Mouse (Mus musculus): ENCODE data around the gene Spata2l. TPM values are rescaled to one million over a fixed set of nuclear protein-coding genes. Genes with fewer than 3 reads are reported as not detected.

Spata2l gene
- 15.3 TPM for polyA plus RNA-seq (2017; shearing (Covaris generic))

GRCm38 (mm10) chr8:123235520-123236497 lies at the start of gene Spata2l:
Gene Spata2l, minus strand, starts transcription at chr8:123236233.

GRCm38 (mm10) chr8:123254099-123254885 lies 18.3 kb upstream of the Spata2l start, which contains the start of the genes Zfp276 and Vps9d1:
Gene Zfp276, plus strand, starts transcription at chr8:123254195.
Gene Vps9d1, minus strand, starts transcription at chr8:123254348.

GRCm38 (mm10) chr8:123224278-123225266 lies 11.5 kb downstream of the Spata2l start, which contains the start of gene Cdk10:
Gene Cdk10, plus strand, starts transcription at chr8:123224842.

GRCm38 (mm10) chr8:123212321-123213117 lies 23.5 kb downstream of the Spata2l start, which contains the start of the genes Chmp1a and Spata33:
Gene Chmp1a, minus strand, starts transcription at chr8:123212763.
Gene Spata33, plus strand, starts transcription at chr8:123212832.

GRCm38 (mm10) chr8:123185566-123186409 lies 50.2 kb downstream of the Spata2l start, which contains the start of gene Dpep1:
Gene Dpep1, plus strand, starts transcription at chr8:123186242.

Other genes with a start within 250 kb of the Spata2l start
- 413 TPM for gene Ankrd11, start 194.0 kb downstream of the Spata2l start, polyA plus RNA-seq (2017; shearing (Covaris generic))
- 96.0 TPM for gene Spg7, start 173.3 kb downstream of the Spata2l start, polyA plus RNA-seq (2017; shearing (Covaris generic))
- 1,111 TPM for gene Rpl13, start 133.9 kb downstream of the Spata2l start, polyA plus RNA-seq (2017; shearing (Covaris generic))
- gene Cpne7, start 118.9 kb downstream of the Spata2l start, polyA plus RNA-seq (2017; shearing (Covaris generic)): 0.17 TPM
- gene Sult5a1, start 77.9 kb downstream of the Spata2l start, polyA plus RNA-seq (2017; shearing (Covaris generic)): not detected
- not detected for gene Dpep1, start 50.0 kb downstream of the Spata2l start, polyA plus RNA-seq (2017; shearing (Covaris generic))
- 129 TPM for gene Chmp1a, start 23.5 kb downstream of the Spata2l start, polyA plus RNA-seq (2017; shearing (Covaris generic))
- not detected for gene Spata33, start 23.4 kb downstream of the Spata2l start, polyA plus RNA-seq (2017; shearing (Covaris generic))
- 22.1 TPM for gene Cdk10, start 11.4 kb downstream of the Spata2l start, polyA plus RNA-seq (2017; shearing (Covaris generic))
- 43.1 TPM for gene Zfp276, start 18.0 kb upstream of the Spata2l start, polyA plus RNA-seq (2017; shearing (Covaris generic))
- 20.9 TPM for gene Vps9d1, start 18.1 kb upstream of the Spata2l start, polyA plus RNA-seq (2017; shearing (Covaris generic))
- 8.5 TPM for gene Fanca, start 82.3 kb upstream of the Spata2l start, polyA plus RNA-seq (2017; shearing (Covaris generic))
- not detected for gene Spire2, start 96.5 kb upstream of the Spata2l start, polyA plus RNA-seq (2017; shearing (Covaris generic))
- 353 TPM for gene Tcf25, start 137.5 kb upstream of the Spata2l start, polyA plus RNA-seq (2017; shearing (Covaris generic))
- gene Mc1r, start 170.9 kb upstream of the Spata2l start, polyA plus RNA-seq (2017; shearing (Covaris generic)): not detected
- 0.61 TPM for gene Tubb3, start 175.2 kb upstream of the Spata2l start, polyA plus RNA-seq (2017; shearing (Covaris generic))
- gene Def8, start 187.3 kb upstream of the Spata2l start, polyA plus RNA-seq (2017; shearing (Covaris generic)): 13.2 TPM
- 70.2 TPM for gene Afg3l1, start 241.7 kb upstream of the Spata2l start, polyA plus RNA-seq (2017; shearing (Covaris generic))

Data from naive thymus-derived CD4-positive, alpha-beta T cell, adult 5 months (primary cell).